Mouse (Mus musculus) CH12.LX (cell line): ENCODE results near the gene Rab5if. TPM values are rescaled to one million over a fixed set of nuclear protein-coding genes. Genes with fewer than 3 reads are reported as not detected.

ENCODE experiments used
- DNase-seq: peaks from one replicate; pipeline ENCODE4 v3.0.0-alpha.2; 2013; ENCODE audit errors: extremely low read depth
- H3K27ac ChIP-seq: 2 replicates; pipeline ENCODE4 v1.5.1; 2012; ENCODE audit warnings: low read depth, mild to moderate bottlenecking, control low read depth, moderate library complexity; ENCODE audit not compliant: insufficient read depth
- H3K27me3 ChIP-seq: replicated peaks from 2 replicates; pipeline ENCODE3; 2012; ENCODE audit warnings: inconsistent platforms
- H3K36me3 ChIP-seq, 2 experiments: replicated peaks in 1 of 2; 2 replicates each; pipeline versions ENCODE3 to v1.6.1; 2012; ENCODE audit warnings: inconsistent platforms in 1 of 2, low read length in 1 of 2, mild to moderate bottlenecking in 1 of 2, mixed read lengths in 1 of 2, moderate library complexity in 1 of 2; ENCODE audit not compliant: control insufficient read depth in 1 of 2, insufficient read depth in 1 of 2
- H3K4me1 ChIP-seq, 2 experiments: 2 replicates each; pipeline ENCODE4 v1.6.1; 2012; ENCODE audit warnings: inconsistent platforms in 1 of 2, moderate library complexity in 1 of 2; ENCODE audit not compliant: insufficient read depth in 2 of 2, control insufficient read depth in 1 of 2
- H3K4me2 ChIP-seq: 2 replicates; pipeline ENCODE4 v1.6.1; 2012; ENCODE audit warnings: low read depth, mild to moderate bottlenecking, control low read depth; ENCODE audit not compliant: poor library complexity, insufficient read depth, severe bottlenecking
- H3K4me3 ChIP-seq, 3 experiments: fragments of 150-350 bp in 1 of 3; sonication (generic) in 1 of 3; replicated peaks in 1 of 3; 2 replicates each; pipeline versions ENCODE3 to v1.5.1; 2011 to 2012; ENCODE audit warnings: low read depth in 2 of 3, low read length in 2 of 3, mild to moderate bottlenecking in 2 of 3, moderate library complexity in 2 of 3, control low read depth in 1 of 3, improper control_type of control experiment in 1 of 3, inconsistent platforms in 1 of 3, mixed read lengths in 1 of 3; ENCODE audit not compliant: poor library complexity in 1 of 3
- H3K79me2 ChIP-seq: replicated peaks from 2 replicates; pipeline ENCODE4 v1.6.1; 2012; ENCODE audit warnings: mild to moderate bottlenecking, moderate library complexity; ENCODE audit not compliant: control insufficient read depth, poor library complexity, insufficient read depth, severe bottlenecking; ENCODE audit errors: extremely low read depth
- H3K9ac ChIP-seq: 2 replicates; pipeline ENCODE4 v1.6.1; 2012; ENCODE audit warnings: low read depth, mild to moderate bottlenecking, control low read depth, moderate library complexity; ENCODE audit not compliant: insufficient read depth
- H3K9me3 ChIP-seq: replicated peaks from 2 replicates; pipeline ENCODE3; 2012; ENCODE audit warnings: low read length, inconsistent platforms, mixed read lengths
- CHD1 ChIP-seq: IDR thresholded peaks from 2 replicates; pipeline ENCODE4 v1.6.1; 2012; ENCODE audit warnings: low read depth, low read length, improper control_type of control experiment, inconsistent platforms
- CHD2 ChIP-seq: IDR thresholded peaks from 2 replicates; pipeline ENCODE4 v1.6.1; 2011; ENCODE audit warnings: low read length, improper control_type of control experiment
- ELF1 ChIP-seq: IDR thresholded peaks from 2 replicates; pipeline ENCODE4 v1.6.1; 2014; ENCODE audit warnings: low read depth, mild to moderate bottlenecking, inconsistent platforms, low read length, improper control_type of control experiment
- GABPA ChIP-seq: IDR thresholded peaks from 2 replicates; pipeline ENCODE4 v1.6.1; 2012; ENCODE audit warnings: low read depth, low read length, improper control_type of control experiment, inconsistent platforms; ENCODE audit not compliant: insufficient replicate concordance
- HCFC1 ChIP-seq: IDR thresholded peaks from 2 replicates; pipeline ENCODE4 v1.6.1; 2012; ENCODE audit warnings: low read depth, mild to moderate bottlenecking, inconsistent platforms, low read length, improper control_type of control experiment
- IRF4 ChIP-seq: IDR thresholded peaks from 2 replicates; pipeline ENCODE4 v1.6.1; 2014; ENCODE audit warnings: low read depth, mild to moderate bottlenecking, inconsistent platforms, low read length, improper control_type of control experiment
- JUND ChIP-seq: conservative IDR thresholded peaks from 2 replicates; pipeline ENCODE4 v1.6.1; 2011; ENCODE audit warnings: low read depth, low read length, improper control_type of control experiment
- KAT2A ChIP-seq: IDR thresholded peaks from 2 replicates; pipeline ENCODE4 v1.6.1; 2012; ENCODE audit warnings: low read length, improper control_type of control experiment, inconsistent platforms; ENCODE audit not compliant: insufficient replicate concordance
- MEF2A ChIP-seq: IDR thresholded peaks from 2 replicates; pipeline ENCODE4 v1.6.1; 2014; ENCODE audit warnings: low read depth, mild to moderate bottlenecking, inconsistent platforms, low read length, improper control_type of control experiment, borderline replicate concordance
- MXI1 ChIP-seq: IDR thresholded peaks from 2 replicates; pipeline ENCODE4 v1.6.1; 2011; ENCODE audit warnings: mild to moderate bottlenecking, low read depth, low read length, improper control_type of control experiment
- MYC ChIP-seq: IDR thresholded peaks from 2 replicates; pipeline ENCODE4 v1.6.1; 2011; ENCODE audit warnings: low read depth, mild to moderate bottlenecking, improper control_type of control experiment, low read length
- NELFE ChIP-seq: IDR thresholded peaks from 2 replicates; pipeline ENCODE4 v1.6.1; 2011; ENCODE audit warnings: low read depth, low read length, improper control_type of control experiment
- NRF1 ChIP-seq: IDR thresholded peaks from 2 replicates; pipeline ENCODE4 v1.6.1; 2014; ENCODE audit warnings: low read depth, mild to moderate bottlenecking, inconsistent platforms, low read length, improper control_type of control experiment, moderate library complexity
- PAX5 ChIP-seq: IDR thresholded peaks from 2 replicates; pipeline ENCODE4 v1.6.1; 2012; ENCODE audit warnings: low read length, inconsistent platforms, mixed read lengths
- POLR2A ChIP-seq: IDR thresholded peaks from 2 replicates; pipeline ENCODE4 v1.6.1; 2011; ENCODE audit warnings: low read depth, mild to moderate bottlenecking, improper control_type of control experiment, low read length
- RAD21 ChIP-seq: IDR thresholded peaks from 2 replicates; pipeline ENCODE4 v1.6.1; 2011; ENCODE audit warnings: low read depth, mild to moderate bottlenecking, low read length, improper control_type of control experiment, moderate library complexity
- SMC3 ChIP-seq: IDR thresholded peaks from 2 replicates; pipeline ENCODE4 v1.6.1; 2011; ENCODE audit warnings: low read depth, low read length, improper control_type of control experiment
- TCF12 ChIP-seq: IDR thresholded peaks from 2 replicates; pipeline ENCODE4 v1.6.1; 2014; ENCODE audit warnings: low read depth, mild to moderate bottlenecking, inconsistent platforms, low read length, improper control_type of control experiment
- USF1 ChIP-seq: IDR thresholded peaks from 2 replicates; pipeline ENCODE4 v1.6.1; 2014; ENCODE audit warnings: low read depth, mild to moderate bottlenecking, inconsistent platforms, low read length, improper control_type of control experiment
- USF2 ChIP-seq: conservative IDR thresholded peaks from 2 replicates; pipeline ENCODE4 v1.6.1; 2011; ENCODE audit warnings: low read depth, low read length, improper control_type of control experiment
- ZMIZ1 ChIP-seq: IDR thresholded peaks from 2 replicates; pipeline ENCODE4 v1.6.1; 2012; ENCODE audit warnings: low read depth, mild to moderate bottlenecking, inconsistent platforms, low read length, improper control_type of control experiment
- dilution Hi-C: fragments of 300-500 bp; cut with MboI; formaldehyde crosslinking; loops from 2 replicates; pipeline ENCODE4 v1.14.3; 2020; ENCODE audit warnings: low sequenced_read_pairs; ENCODE audit not compliant: extremely low pct_unique_long_range_greater_than_20kb, extremely low pct_ligation_motif_present
- in situ Hi-C: fragments of 300-500 bp; cut with MboI; formaldehyde crosslinking; loops from 3 replicates; pipeline ENCODE4 v1.14.3; 2019; ENCODE audit warnings: low sequenced_read_pairs, low pct_ligation_motif_present, low pct_unique_long_range_greater_than_20kb, mixed read lengths
- polyA plus RNA-seq: library from polyadenylated mRNA; unstranded; fragments of >175 nt; gene quantifications from 2 replicates; pipeline ENCODE4 v1.2.1, GENCODE M21; 2012; ENCODE audit warnings: low read depth; ENCODE audit not compliant: insufficient read length
- total RNA-seq, 2 experiments: library from RNA; depleted of rRNA; stranded (reverse); fragments of 300-350 nt in 1 of 2; fragments of >200 nt in 1 of 2; gene quantifications; 2 replicates each; pipeline ENCODE4 v1.2.3; 2012 to 2014

Gene Rab5if
- total and polyA plus RNA-seq, 3 experiments: 111 to 205 (median 186) TPM

GRCm38 (mm10) chr2:156844715-156845114 lies 18.2 kb upstream of the Rab5if start:
- Histone ChIP-seq H3K9ac (no peak overlapping the region), H3K27me3 (no peaks in the 10 kb centered on the region), H3K4me2 (no peak overlapping the region), H3K36me3 (peaks cover 6 to 65% of the 10 kb centered on the region in 2 experiments), H3K4me1 (peaks cover 0 to 32% of the 10 kb centered on the region in 2 experiments; a peak in 2 of 4 replicates), H3K27ac (no peak overlapping the region), H3K79me2 (peaks cover 18% of the 10 kb centered on the region; the same call in 1 of the 2 replicates), H3K9me3 (no peaks in the 10 kb centered on the region), H3K4me3 (no peak overlapping the region)
- no peak for DNase-seq
- in situ Hi-C loops: no loop called here
- dilution Hi-C loops: no loop called here
- TF ChIP-seq NELFE: no peak
- no peak for TF ChIP-seq PAX5
- TF ChIP-seq MEF2A: no peak
- TF ChIP-seq USF1: no peak
- no peak for TF ChIP-seq MYC
- no peak for TF ChIP-seq RAD21
- TF ChIP-seq SMC3: no peak
- no peak for TF ChIP-seq NRF1
- no peak for TF ChIP-seq JUND
- TF ChIP-seq POLR2A: no peak
- no peak for TF ChIP-seq KAT2A
- TF ChIP-seq CHD1: no peak
- TF ChIP-seq MXI1: no peak
- no peak for TF ChIP-seq HCFC1
- TF ChIP-seq CHD2: no peak
- TF ChIP-seq TCF12: no peak
- no peak for TF ChIP-seq ZMIZ1
- TF ChIP-seq USF2: no peak

- dilution Hi-C loops: no loop called here
- H3K4me3 ChIP-seq: no peak overlapping the region
- peaks cover 19 to 93% of the 10 kb centered on the region in 2 experiments for H3K36me3 ChIP-seq
- no peak overlapping the region for H3K9ac ChIP-seq
- H3K9me3 ChIP-seq: no peaks in the 10 kb centered on the region
- H3K27ac ChIP-seq: no peak overlapping the region
- peaks cover 0 to 20% of the 10 kb centered on the region in 2 experiments; a peak in 2 of 4 replicates for H3K4me1 ChIP-seq
- no peaks in the 10 kb centered on the region for H3K27me3 ChIP-seq
- in situ Hi-C loops: no loop called here
- no peak overlapping the region for H3K4me2 ChIP-seq
- TF ChIP-seq IRF4: no peak
- no peak for TF ChIP-seq GABPA
- no peak for TF ChIP-seq USF1
- TF ChIP-seq SMC3: no peak
- TF ChIP-seq ELF1: no peak
- DNase-seq: no peak
- H3K79me2 ChIP-seq: peaks cover 6% of the 10 kb centered on the region; the same call in 1 of the 2 replicates
Observed at GRCm38 (mm10) chr2:156847653-156848052, 15.3 kb upstream of the Rab5if start.
